Mouse (Mus musculus) lung, postnatal 25 days (tissue): Measurements from ENCODE around the gene Vma21-ps.
"Not testable (repeated sequence)": the region's sequence is repeated elsewhere in the genome, so short reads cannot be mapped to it uniquely, and the experiment has no call there.

Experiments used
- DNase-seq: peaks from one replicate; pipeline ENCODE4 v3.0.0; 2022; ENCODE audit warnings: low spot score

Vma21-ps gene

DNA sequence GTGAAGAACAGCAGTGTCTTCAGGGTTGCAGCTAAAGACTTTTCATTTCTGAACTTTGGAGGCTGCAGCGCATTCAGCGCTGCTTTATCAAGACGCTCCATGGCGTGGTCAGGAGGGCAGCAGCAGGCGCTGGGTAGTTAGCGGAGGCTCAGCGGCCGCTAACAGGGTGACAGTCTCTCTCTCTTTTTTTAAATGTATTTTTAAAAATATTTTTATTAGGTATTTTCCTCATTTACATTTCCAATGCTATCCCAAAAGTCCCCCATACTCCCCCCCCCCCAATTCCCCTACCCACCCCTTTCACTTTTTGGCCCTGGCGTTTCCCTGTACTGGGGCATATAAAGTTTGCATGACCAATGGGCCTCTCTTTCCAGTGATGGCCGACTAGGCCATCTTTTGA lies at the start of gene Vma21-ps:
Gene Vma21-ps, minus strand, starts transcription at position 101 of the 400 bp plus-strand sequence.
- DNase-seq = not testable (repeated sequence)

DNA sequence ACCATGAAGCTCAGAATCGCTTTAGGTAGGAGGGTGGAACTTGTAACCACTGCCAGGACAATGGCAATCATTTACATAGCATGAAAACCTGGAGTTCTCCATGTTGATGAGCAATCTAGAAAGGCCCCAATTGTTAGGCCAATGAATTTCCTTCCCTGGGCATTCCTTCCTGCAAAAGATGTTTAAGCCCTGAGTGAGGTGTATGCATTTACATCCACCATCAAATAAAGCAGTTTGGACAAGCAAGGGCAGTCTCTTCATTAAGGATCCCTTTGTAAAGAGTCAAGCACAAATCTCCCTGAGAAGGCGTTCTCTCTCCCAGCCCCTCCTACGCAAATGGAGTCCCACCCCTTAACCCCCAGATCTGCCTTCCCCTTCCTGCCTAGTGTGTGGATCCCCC lies 46.0 kb upstream of the Vma21-ps start:
- no peak for DNase-seq

DNA sequence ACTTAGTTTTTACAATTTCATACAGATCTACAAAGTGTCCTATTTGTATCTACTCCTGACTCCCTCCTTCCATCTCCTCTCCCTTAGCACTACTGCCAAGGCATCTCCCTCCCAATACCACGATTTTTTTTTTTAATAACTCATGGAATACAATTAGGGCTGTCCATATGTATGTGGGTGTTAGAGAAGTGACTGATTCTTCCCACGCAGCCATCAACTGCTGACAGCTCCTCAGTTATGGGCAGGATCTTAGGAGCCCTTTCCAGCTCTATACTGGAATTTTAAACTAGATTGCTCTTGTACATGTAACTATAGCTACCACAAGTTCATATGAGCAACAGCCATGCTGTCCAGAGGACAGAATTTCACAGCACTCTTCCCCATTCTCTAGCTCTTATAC lies 33.6 kb upstream of the Vma21-ps start:
- DNase-seq = no peak

DNA sequence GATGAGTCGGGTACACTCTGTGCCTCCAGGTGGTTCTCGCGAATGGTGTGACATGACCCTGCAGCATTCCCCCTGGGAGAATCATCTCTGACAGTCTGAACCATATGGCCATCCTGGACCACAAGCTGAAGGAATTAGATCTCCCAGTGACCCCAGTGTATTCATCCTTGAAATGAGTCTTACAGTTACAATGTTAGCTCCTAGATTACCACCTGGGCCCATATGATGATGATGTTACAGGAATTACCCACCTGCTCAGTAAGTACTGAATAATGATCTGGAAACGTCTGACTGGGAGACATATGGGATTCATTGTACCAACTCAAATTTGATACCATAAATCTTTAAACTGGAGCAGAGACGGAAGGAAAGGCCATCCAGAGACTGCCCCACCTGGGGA lies 29.4 kb upstream of the Vma21-ps start:
- DNase-seq = no peak

DNA sequence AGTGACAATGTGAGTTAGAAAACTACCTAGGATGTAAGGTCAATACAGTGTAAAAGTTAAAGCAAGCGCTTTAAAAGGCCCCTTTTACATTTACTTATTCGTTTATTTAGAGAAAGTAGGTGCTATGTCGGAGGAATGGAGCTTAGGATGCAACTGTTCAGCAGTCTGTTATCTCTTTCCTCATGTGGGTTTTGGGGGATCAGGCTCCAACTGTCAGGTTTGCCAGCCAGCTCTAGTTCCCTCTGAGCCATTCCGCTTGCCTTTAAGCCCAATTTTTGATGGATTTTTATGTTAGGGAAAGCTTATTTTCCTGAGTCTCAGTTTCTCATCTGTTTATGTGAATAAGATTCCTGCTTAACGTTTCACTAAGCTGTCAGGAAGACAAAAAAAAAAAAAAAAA lies 22.3 kb upstream of the Vma21-ps start:
- DNase-seq = no peak

DNA sequence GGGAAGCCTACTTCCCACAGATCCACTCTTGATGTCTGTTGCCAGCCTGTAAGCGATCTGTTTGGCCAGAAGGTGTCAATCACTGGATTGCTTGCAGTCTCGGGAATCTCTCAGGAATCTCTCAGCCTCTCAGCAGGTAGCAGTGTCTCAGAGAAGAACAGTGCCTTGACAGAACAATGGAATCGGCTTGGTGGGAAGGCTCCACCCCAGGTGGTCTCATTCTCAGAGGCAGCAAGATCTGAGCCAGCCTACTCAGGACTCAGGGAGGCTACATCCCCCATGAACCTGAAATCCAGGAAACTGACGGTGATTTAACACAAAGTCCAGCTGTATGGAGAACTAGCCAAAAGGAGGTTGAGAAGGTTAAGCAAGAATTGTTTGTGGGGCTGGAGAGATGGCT lies 20.5 kb upstream of the Vma21-ps start:
- DNase-seq = no peak

DNA sequence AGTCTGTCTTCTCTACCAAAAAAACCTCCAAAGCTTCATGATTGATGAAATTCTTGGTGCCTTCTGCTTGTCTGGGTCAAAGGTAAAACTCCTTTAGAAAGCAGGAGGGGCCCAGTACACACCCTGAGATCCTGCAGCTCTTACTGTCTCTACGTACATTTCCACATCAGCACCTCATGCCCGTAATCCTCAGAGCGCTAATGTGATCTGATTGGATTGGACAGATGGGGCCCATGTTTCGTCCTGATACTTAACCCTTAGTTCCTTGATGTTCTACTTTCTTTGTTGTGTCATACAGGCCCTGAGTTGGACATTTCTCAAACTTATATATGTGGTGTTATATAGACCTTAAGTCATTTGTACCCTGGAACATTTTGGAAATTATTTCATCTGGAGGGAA lies 9.6 kb downstream of the Vma21-ps start:
- no peak for DNase-seq

DNA sequence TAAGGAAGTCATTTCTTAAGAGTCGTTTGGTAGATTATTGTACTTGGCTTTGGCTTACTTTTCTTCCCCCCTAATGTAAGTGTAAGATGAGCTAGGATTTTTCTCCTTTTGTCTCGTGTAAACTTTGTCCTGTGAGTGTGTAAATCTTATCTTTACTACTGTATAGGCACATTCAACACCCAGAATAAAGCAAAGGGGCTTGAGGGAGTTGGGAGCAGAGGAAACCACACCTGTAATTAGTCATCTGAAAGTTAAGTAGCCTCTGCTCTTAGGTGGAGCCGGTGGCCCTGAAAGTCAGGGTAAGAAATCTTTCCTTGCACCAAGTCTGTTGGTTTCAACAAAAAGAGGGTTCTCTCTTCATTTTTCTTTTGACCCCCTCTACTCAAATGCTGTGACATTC lies 23.6 kb downstream of the Vma21-ps start:
- no peak for DNase-seq

DNA sequence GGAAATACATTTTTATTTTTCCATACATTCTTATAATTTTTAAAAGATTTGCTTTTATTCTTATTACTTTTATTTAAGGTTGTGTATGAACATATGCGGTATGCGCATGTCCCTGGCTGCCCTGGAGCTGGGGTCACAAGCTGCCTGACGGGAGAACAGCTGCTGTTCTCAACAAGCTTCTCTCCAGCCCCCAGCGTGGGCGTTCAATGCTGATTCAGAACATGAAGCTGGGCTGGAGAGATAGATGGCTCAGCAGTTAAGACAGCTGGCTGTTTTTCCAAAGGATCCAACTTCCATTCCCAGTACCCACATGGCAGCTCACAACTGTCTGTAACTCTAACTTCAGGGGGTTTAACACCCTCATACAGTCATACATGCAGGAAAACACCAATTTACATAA lies 35.7 kb downstream of the Vma21-ps start:
- DNase-seq = no peak

DNA sequence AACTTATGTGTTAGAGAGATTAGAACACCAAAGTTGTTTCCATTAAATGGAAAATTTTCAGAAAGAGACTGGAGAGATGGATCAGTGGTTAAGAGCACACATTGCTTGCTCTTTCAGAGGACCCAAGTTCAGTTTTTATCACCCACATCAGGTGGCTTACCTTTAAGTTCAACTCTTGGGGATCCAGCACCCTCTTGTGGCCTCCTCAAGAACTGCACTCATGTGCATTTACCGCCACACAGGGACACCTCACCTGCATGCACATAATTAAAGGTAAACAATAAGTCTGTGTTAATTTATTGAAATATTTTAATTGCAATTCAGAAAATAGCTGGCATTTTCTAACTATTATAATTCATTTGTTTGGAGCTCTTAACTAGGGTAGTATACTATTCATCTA lies 37.3 kb downstream of the Vma21-ps start:
- no peak for DNase-seq
